Mouse (Mus musculus) heart, embryonic 15.5 days (tissue): Measurements from ENCODE around the gene Nts. TPM values are rescaled to one million over a fixed set of nuclear protein-coding genes. Genes with fewer than 3 reads are reported as not detected.
"Not testable (repeated sequence)": the region's sequence is repeated elsewhere in the genome, so short reads cannot be mapped to it uniquely, and the experiment has no call there.

Experiments used
- ATAC-seq: fragments of 200-750 bp; cut with Nextera tagmentation; replicated peaks from 2 replicates; pipeline ENCODE4 v1.8.0; 2017; ENCODE audit warnings: low read depth, moderate TSS enrichment; ENCODE audit not compliant: insufficient number of reproducible peaks, insufficient read depth, low FRiP score
- H3K27ac ChIP-seq: fragments of 300-500 bp; sonication (generic); 2 replicates; pipeline ENCODE4 v1.5.1; 2015; ENCODE audit warnings: mild to moderate bottlenecking, inconsistent platforms
- H3K27me3 ChIP-seq: fragments of 300-500 bp; sonication (generic); 2 replicates; pipeline ENCODE4 v1.6.1; 2015; ENCODE audit warnings: inconsistent platforms
- H3K36me3 ChIP-seq: fragments of 300-500 bp; sonication (generic); 2 replicates; pipeline ENCODE4 v1.6.1; 2015; ENCODE audit warnings: mild to moderate bottlenecking, inconsistent platforms
- H3K4me1 ChIP-seq: fragments of 300-500 bp; sonication (generic); replicated peaks from 2 replicates; pipeline ENCODE4 v1.6.1; 2015; ENCODE audit warnings: inconsistent platforms
- H3K4me2 ChIP-seq: fragments of 300-500 bp; sonication (generic); 2 replicates; pipeline ENCODE4 v1.6.1; 2015; ENCODE audit warnings: inconsistent platforms, mild to moderate bottlenecking, moderate library complexity
- H3K4me3 ChIP-seq: fragments of 300-500 bp; sonication (generic); 2 replicates; pipeline ENCODE4 v1.5.1; 2015; ENCODE audit warnings: mild to moderate bottlenecking, inconsistent platforms
- H3K9ac ChIP-seq: fragments of 300-500 bp; sonication (generic); 2 replicates; pipeline ENCODE4 v1.6.1; 2015; ENCODE audit warnings: mild to moderate bottlenecking, inconsistent platforms
- H3K9me3 ChIP-seq: fragments of 300-500 bp; sonication (generic); replicated peaks from 2 replicates; pipeline ENCODE4 v1.6.1; 2016; ENCODE audit warnings: inconsistent platforms
- WGBS: fragments of 180-500 bp; shearing (Covaris S2); methylation state at CpG from one replicate; pipeline ENCODE4 v1.1.7; 2015; ENCODE audit warnings: mixed read lengths; 5-methylcytosine and 5-hydroxymethylcytosine counted together
- polyA plus RNA-seq: library from polyadenylated mRNA; unstranded; fragments of >200 nt; fragmentation: Nextera tagmentation; extraction: Ambion mirVana; gene quantifications from 2 replicates; pipeline ENCODE4 v1.2.1, GENCODE M21; 2015

The Nts gene
- polyA plus RNA-seq, 1 experiment from 2014 or later: 12.2 TPM

- Histone ChIP-seq H3K27me3 (no peaks in the 10 kb centered on the region), H3K27ac (no peak overlapping the region), H3K4me2 (no peak overlapping the region), H3K4me3 (no peak overlapping the region), H3K36me3 (no peaks in the 10 kb centered on the region), H3K4me1 (no peaks in the 10 kb centered on the region), H3K9ac (no peak overlapping the region), H3K9me3 (no peaks in the 10 kb centered on the region)
- WGBS: 15% methylated on average over 2 of the region's 2 CpGs
- ATAC-seq: no peak
Observed at GRCm38 (mm10) chr10:102444912-102445556, 45.3 kb downstream of the Nts start.

GRCm38 (mm10) chr10:102435467-102435866 lies 54.8 kb downstream of the Nts start:
- not testable (repeated sequence) for H3K4me1 ChIP-seq, H3K9me3 ChIP-seq, H3K36me3 ChIP-seq, ATAC-seq, H3K4me3 ChIP-seq, H3K9ac ChIP-seq, H3K27ac ChIP-seq, H3K27me3 ChIP-seq
- H3K4me2 ChIP-seq: peak overlapping the region; percentile 44
- WGBS: 30% methylated on average over 6 of the region's 6 CpGs

DNA sequence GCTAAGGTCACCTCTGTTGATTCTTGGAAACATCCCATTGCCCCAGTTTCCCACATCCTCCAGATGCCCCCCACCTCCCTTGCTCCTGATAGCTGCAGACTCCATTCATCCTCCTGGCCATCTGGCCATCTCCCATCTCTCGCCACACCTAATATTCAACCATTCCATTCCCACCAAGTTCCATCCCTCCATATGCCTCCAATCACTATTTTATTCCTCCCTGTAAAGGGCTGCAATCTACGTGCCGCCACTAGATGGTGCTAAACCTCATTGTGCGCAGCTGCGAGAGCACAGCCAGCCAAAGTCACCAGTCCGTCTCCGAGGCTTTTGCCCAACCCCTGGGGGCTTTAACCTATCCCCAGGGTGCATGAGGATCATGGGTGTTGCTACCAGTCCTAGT lies 55.2 kb downstream of the Nts start:
- not testable (repeated sequence) for H3K36me3 ChIP-seq, H3K27ac ChIP-seq, H3K4me3 ChIP-seq, H3K4me1 ChIP-seq, H3K9me3 ChIP-seq, H3K27me3 ChIP-seq, H3K9ac ChIP-seq, ATAC-seq
- H3K4me2 ChIP-seq: peak overlapping the region; percentile 44; the same call in 1 of the 2 replicates
- WGBS: 5% methylated on average over 7 of the region's 7 CpGs

Other genes starting within 250 kb of the Nts start
- 2.2 and 2.4 TPM in 2 replicates for gene Rassf9, start 21.7 kb upstream of the Nts start, polyA plus RNA-seq